Mouse (Mus musculus): Measurements from ENCODE around the gene Mtpn.
A peak's percentile ranks its signal among the peaks of the same experiment; 100 is the strongest.

Gene Mtpn

DNA sequence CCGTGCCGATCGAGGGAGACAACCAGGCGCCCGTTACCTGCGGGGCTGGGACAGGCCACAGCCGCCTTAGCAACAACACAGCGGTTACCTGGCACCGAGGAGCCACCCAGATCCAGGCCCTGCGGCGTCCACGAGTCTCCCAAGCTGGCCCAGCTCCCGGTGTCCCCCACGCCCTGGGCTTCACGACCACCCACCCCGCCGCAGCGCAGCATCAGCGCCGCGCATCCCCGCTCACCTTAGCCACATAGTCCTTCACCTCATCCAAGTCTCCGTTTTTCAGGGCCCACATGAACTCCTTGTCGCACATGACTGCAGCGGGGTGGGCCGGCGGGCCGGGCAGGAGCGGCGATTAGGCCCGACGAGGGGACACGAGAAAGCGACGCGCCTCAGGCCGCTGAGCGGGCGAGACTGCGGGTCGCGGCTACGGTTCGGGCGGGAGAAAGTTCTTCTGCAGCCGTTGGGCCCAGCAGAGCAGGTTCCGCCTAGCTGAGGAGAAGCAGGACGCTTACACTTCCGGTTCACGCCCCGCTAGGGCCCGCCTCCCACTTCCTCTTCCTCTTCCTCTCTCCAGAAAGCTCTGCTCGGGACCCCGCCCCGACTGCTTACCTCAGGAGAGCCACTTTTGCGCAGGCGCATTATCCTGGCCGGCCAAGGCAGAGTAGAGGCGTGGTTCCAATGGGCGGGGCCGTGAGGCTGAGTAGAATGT is at the start of gene Mtpn:
TSS of gene Mtpn (minus strand) at position 585 of the 706 bp plus-strand sequence.
- peak; percentile 97 to 98 for DNase-seq (ENCODE audit: low spot score in 2 of 2)

DNA sequence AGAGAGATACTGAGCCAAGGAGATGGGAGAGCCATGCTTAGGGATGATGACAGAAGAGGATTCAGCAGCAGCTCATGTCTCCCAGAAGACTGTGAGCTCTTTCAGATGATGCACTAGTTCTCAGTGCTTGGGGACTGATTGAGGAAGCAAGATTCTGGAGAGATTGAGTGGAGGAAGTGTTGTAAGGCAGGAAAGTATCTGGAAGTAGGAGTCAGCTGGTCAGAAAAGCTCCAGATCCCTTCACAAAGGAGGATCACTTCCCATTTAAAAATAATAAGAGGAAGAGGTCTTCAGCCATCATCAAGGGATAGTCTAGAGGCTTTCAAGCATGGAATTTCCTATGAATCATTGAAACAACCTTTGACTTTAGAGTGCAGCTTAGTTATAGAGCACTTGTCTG is 29.0 kb upstream of the Mtpn start:
- no peak for DNase-seq (ENCODE audit: low spot score in 2 of 2)

DNA sequence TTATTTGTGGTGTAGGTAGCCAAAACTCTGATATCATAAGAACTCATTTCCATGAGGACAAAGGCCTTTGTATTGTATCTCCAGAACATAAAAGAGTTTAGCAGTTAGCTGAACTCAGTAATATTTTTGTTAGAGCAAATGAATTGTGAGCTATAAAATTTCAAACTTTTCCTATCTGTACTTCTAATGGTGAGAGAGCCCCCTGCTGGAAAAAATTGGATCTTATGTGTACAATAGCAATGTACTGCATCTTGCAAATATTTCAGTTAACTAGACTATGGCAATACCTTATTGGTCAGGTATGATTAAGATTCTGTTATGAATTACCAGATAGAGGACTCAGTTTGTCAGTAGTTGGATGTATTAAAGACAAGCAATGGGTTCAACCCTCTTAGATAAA is 28.1 kb upstream of the Mtpn start:
- no peak for DNase-seq (ENCODE audit: low spot score in 2 of 2)

DNA sequence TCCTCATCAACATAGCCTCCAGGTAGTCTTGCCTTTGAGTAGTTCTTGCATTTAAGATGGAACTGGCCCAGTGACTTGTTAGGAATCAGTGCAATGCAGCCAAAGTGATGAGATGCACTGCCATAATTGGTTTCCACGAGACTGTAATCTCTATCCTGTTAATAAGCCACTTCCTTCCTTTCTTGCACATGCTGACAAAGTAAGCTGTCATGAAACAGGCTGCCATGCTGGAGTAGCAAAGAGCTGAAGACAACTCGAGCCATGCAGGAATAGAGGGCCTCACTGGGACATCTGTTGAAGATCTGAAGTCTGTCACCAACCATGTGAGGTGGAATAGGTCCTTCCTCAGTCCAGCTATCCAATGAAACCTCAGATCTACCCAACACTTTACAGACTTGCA is 20.3 kb upstream of the Mtpn start:
- no peak for DNase-seq (ENCODE audit: low spot score in 2 of 2)

DNA sequence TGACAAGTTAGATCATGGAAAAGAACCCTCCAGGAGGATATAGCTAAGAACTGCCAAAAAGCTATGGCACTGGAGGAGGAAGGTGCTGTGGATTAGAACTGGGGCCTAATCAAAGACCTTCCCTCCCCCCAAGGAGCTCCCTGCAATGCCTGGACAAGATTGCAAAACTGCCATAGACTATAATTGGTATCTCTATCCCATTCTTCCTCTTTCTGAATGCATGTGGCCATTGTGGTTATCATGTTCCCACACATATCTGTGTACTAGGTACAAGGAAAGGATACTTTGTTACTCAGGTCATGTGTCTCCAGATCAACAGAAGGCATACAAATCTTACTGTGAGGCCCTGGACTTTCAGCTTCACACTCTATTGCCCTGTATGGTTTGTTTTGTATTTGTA is 4.7 kb upstream of the Mtpn start:
- DNase-seq (ENCODE audit: low spot score in 2 of 2) = no peak

DNA sequence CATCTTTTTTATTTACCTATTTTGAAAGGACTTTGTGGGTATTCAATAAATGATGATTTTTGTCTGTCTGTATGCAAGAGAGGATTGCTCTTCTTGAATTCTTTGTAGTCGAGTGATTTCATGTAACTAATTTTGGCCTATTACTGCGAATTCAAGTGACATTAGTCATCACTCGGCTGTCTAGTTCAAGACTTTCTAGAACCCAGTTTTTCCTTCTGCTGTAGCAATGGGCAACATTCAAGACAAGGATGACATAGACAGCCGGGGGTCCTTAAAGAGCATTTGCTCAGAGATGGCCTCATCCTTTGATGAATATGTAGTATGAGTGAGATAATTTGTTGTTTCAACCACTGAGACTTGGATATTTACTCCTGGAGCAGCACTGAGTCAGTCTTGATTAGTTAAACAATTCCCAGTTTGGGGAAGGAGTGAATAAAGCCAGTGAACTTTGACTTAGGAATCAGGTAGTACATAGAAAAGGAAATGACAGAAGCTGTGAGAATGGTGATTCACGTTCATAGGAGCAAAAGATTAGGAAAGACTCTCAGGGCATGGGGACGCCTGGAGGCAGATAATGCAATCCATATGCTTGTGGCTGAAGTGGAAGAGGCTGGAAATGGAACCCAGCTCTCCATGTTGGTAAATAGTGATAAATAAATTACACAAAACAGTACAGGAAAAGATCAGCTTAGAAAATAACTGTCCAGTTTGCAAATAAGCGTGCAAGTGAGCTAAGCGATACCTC is 3.1 kb upstream of the Mtpn start:
- no peak for DNase-seq (ENCODE audit: low spot score in 2 of 2)

DNA sequence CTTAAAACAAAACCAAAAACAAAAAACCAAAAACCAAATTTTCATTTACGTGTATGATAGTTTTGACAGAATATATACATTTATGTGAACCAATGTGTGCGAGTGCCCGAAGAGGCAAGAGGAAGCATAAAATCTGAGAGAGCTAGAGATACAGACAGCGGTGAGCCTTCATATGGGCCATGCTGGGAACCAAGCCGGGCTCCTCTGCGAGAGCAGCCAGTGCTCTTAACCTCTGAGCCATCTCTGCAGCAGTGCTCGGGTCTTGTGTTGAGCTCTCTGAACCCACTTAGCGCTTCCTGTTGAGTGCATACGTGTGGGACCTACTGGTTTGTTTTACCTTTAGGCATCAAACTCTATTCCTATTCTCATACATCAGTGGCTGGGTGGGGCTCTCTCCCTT is 689 bp upstream of the Mtpn start:
- DNase-seq (ENCODE audit: low spot score in 2 of 2) = no peak

DNA sequence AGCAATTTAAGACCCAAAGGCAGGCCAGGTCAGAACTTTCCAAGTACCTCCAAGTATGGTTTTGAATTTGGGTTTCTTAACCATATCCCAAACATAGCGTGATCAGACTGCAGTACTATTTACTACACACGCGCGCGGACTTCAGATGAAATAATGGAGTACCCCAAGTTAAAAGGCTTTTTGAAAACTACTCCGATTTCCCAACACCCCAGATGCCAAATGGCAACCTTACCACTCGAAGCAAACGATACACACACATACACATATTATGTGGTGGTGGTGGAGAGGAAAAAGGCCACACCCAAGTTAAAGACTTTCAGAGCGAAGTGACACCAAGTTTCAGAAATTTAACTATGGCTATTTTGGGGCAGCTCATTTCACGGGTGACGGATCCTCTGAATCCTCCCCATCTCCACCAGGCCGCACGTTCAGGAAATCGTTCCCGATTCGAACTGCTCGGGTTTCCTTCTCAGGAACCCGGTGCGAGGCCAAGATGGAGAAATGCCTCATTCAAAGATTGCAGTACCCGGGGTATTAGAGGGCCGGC is 858 bp downstream of the Mtpn start:
- DNase-seq (ENCODE audit: low spot score in 2 of 2) = peak in 1 of 2 experiments; percentile 59

DNA sequence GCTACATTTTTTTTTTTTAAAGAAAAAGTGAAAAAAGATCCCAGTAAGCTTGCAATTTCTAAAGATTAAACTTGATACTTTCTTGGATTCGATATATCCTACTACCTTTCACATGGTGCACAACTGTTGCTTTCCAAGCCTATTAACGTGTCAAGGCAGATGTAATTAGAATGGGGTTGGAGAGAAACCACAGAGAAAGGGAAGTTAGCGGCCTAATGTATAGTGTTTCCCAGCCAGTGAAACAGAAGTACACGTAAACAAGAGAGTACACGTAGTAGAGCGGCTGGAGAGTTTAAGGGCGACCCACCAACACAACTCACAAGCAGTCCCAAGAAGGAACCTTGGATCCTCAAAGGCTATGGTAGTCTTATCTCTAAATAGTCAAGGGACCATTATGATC is 3.7 kb downstream of the Mtpn start:
- DNase-seq (ENCODE audit: low spot score in 2 of 2) = no peak

DNA sequence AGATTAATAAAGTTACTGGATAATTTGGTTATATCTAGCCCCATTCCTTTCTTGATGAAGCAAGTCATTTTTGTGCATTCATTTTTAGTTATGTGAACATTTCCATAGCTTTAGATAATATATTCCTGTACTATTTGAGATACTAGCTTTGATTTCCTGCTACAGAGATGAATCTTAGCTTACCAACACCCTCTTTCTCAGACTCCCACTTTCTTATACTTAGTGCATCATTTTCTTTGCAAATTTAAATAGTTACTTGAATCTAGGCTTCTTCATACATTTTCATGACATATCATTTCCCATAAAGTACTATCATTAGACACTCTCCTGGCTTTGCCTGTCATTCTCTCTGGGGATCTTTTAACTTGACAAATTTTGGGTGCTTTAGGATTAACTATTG is 26.3 kb downstream of the Mtpn start:
- DNase-seq (ENCODE audit: low spot score in 2 of 2) = no peak

DNA sequence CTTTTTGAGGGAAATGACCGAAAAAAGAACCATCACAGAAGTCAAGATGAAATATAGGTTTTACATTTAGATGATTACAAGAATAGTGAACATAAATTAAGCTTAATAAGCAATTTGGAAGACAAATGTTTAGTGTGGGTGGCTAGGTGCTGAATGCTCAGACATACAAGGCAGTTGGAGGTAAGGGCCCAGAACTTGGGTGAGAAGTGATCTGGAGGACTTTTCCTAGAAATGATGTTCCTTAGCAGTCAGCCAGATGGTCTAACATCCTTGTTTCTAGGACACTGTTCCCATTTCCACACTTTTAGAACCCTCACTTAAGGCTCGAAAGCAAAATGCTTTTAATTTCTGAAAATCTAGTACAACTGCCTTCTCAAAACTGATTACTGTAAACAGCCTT is 34.9 kb downstream of the Mtpn start:
- no peak for DNase-seq (ENCODE audit: low spot score in 2 of 2)

DNA sequence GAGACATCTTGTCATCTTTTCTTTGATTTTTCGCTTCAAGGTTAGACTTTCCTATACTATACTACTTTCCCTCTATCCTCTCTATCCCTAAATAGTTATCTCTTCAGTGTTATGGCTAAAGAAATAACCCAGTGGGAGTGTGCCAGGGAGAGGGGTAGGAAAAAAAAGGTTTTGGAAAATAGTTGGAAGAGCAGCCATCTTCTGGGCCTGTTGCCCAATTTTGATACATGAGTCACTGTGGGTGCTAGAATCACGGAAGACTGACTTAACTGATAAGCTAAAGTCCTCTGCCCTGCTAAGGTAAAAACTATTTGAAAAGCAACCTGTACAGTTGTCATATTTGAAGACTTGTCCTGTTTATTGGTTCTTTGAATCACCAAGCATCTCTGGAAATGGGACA is 36.8 kb downstream of the Mtpn start:
- no peak for DNase-seq (ENCODE audit: low spot score in 2 of 2)

DNA sequence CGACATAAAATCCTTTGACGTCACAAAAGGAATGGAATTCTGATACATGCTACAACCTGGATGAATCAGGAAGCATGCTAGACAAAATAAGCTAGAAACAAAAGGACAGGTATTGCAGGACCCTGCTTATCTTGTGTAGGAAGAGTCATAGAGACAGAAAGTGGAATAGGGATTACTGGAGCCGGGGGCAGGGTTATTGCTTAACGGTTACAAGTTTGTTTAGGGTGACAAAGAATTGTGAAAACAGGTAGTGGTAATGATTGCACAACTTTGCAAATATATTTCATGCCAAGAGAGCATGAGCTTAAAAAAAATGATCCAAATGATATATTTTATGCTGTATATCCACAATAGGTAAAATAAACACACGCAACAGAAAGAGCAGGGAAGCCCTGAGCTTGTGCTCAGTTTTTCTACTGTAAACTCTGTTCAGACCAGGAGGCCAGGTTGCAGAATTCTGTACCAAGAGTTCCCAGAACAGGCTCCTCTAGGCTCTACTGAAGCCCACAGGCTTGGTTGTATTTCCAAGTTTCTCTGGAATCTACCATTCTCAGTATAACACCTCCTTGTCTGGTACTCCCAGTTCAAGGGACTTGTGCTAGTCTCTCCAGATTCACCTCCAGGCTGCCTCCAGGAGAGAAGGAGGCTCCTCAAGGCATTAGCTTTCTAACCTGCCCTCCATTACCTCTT is 39.6 kb downstream of the Mtpn start:
- DNase-seq (ENCODE audit: low spot score in 2 of 2) = no peak

DNA sequence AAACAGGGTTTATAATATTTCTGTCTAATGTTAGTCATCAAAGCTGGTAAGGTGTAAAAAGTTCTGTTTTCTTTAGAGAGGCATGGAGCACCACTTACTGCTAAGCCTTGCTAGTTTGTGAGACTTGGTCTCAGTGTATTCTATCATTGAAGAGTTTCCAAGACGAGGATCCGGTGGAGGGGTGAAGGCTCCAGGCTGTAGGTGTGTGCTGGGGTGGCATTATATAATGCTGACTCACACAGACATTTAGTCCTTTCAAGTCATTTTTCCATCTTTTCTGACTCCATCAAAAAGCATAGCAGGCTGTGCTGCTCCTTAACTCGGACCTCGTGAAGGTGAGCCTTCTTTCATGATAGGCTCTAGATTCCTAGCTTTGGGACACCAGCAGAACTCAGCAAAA is 42.3 kb downstream of the Mtpn start:
- DNase-seq (ENCODE audit: low spot score in 2 of 2) = no peak

DNA sequence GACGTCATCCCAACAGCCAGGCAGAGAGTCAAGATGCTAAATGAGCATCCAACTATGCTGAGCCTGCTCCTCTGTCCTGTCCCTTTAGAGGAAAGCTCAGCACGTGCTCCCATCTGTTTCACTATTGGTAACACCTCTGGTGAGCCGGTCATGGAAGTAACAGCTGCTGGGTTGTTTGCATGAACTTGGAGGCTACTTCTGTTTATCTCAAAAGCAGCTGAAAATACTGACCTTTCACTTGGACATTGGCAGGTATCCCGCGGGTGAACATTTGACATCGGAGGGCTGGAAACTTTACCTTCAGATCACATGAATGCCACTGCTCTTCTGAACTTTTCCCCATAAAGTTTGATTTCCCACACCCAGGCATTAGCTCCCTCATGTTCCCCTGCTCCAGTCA is 45.8 kb downstream of the Mtpn start:
- DNase-seq (ENCODE audit: low spot score in 2 of 2) = no peak

DNA sequence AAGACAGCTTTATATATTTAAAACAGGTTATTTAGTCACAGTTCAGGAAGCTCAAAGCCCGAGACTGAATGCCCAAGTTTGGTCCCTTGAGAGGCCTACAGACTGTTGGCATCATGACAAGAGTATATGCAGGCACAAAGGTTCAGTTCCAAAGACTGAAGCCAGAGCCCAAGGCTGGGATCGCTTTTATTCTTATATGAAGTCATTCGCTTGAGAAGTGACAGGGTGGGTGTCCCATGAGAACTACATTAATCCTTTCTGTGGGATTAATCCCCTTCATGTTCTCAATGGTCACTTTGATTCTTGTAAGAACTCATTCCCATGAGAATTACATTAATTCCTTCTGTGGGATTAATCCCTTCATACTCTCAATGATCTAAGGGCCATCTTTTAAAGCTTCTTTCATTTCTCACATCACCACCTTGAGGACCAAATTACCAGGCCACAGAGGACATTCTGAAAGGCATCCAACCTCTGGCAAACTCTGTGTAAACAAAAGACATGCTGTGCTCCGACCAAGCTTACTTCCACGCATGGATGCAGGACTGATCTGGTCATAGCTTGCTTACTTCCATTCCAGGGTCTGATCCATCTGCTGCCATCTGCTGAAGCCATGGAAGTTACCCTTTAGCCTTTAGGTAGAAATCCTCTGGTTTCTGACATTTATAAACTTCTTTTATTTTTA is 59.9 kb downstream of the Mtpn start:
- DNase-seq (ENCODE audit: low spot score in 2 of 2) = no peak

DNA sequence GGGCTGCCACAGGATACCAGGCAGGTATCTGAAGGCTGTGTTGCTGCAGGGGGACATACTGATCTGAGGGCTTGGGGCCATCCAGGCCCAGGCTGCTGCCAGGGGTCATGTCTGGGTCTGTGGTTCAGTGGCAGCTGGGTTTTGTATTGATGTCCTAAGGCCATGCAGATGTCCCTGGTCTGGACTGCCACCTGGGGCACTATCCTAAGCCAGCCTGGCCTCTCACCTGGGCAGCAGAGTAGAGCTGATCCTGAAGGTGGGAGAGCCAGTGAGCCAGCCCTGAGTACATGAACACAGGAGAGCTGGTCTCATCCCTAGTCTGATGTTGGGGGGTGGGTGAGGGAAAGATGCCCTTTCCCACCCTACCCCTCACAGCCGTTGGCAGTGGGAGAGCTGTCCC is 62.9 kb downstream of the Mtpn start:
- no peak for DNase-seq (ENCODE audit: low spot score in 2 of 2)

DNA sequence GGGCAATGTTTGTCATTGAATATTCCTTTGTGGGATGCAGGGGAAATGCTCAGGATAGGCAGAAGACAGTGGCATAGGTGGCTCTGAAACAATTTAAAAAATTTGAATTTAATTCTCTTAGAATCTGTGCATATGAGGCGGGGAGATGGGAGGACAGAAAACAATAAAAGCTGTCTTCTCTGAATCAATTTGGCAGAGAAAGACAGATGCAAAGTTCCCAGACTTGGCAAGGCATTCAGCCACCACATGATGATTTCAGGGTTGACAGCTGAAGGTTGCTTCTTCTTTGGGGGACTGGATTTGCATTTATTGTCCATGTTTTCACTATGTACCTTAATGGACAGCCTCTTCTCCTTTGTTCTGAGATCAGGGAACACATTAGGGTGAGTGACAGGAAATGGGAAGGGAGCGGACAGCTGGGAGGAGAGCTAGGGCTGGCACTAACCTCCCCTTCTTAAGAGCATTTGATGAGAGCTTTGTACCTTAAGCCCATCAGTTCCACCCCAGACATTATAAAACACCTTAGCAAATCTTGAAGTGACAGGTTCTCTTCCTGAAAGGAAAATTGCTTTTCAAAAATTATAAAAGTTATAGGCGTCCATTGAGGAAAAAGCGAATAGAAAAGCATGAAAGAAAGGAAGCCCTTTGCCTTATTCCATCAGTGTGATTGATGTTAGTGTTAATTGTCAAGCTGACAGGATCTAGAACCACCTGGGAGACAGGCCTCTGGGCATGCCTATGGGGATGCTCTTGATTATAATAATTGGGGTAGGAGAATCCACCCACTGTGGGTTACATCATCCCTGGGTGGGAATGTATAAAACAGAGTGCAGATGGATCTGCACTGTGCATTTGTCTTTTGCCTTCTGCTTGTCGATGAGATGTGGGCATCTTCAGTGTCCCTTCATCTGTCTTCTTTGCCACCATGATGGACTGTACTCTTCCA is 76.0 kb downstream of the Mtpn start:
- DNase-seq (ENCODE audit: low spot score in 2 of 2) = no peak

DNA sequence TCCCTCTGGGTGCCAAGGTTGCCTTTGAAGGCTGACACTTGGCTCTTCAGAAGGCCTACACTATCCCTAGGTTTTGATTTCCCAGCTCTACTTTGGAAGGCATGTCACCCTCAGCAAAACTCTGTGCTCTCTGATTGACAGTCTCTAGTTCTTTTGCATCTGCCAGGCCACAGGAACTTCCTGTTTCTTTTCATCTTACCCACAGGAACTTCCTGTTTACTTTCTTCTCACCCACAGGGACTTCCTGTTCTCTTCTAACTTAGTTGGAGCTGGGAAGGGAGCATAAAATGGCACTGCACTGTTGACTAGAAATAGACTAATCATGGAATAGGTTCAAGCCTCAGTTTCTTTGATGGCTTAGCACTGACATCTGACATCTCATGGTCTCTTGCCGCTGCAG is 77.2 kb downstream of the Mtpn start:
- no peak for DNase-seq (ENCODE audit: low spot score in 2 of 2)
